Mouse (Mus musculus) brain, embryonic 14.5 days (tissue): ENCODE results near the gene Myl6.

Source experiments
- CTCF ChIP-seq: fragments of 200-500 bp; IDR thresholded peaks from 2 replicates; pipeline ENCODE4 v1.5.1; 2012; ENCODE audit warnings: inconsistent platforms, mild to moderate bottlenecking, moderate library complexity, borderline replicate concordance; ENCODE audit not compliant: insufficient read depth, insufficient read length; ENCODE audit errors: extremely low read depth
- POLR2A ChIP-seq: fragments of 200-500 bp; IDR thresholded peaks from 2 replicates; pipeline ENCODE4 v1.6.1; 2012; ENCODE audit warnings: mild to moderate bottlenecking, inconsistent platforms, borderline replicate concordance; ENCODE audit not compliant: poor library complexity, insufficient read depth, insufficient read length, severe bottlenecking; ENCODE audit errors: extremely low read depth

GRCm38 (mm10) chr10:128511189-128511588, 17.2 kb upstream of the Myl6 start:
- TF ChIP-seq POLR2A (no peak), CTCF (no peak)
